Mouse (Mus musculus): ENCODE data around the gene Olfr821. TPM values are rescaled to one million over a fixed set of nuclear protein-coding genes. Genes with fewer than 3 reads are reported as not detected.
"Not testable (repeated sequence)": the region's sequence is repeated elsewhere in the genome, so short reads cannot be mapped to it uniquely, and the experiment has no call there.

The Olfr821 gene
- total RNA-seq (2015; ENCODE audit: low replicate concordance), result not detected in 2 replicates
- not detected in 2 replicates for total RNA-seq (2017; ENCODE audit: low replicate concordance)

DNA sequence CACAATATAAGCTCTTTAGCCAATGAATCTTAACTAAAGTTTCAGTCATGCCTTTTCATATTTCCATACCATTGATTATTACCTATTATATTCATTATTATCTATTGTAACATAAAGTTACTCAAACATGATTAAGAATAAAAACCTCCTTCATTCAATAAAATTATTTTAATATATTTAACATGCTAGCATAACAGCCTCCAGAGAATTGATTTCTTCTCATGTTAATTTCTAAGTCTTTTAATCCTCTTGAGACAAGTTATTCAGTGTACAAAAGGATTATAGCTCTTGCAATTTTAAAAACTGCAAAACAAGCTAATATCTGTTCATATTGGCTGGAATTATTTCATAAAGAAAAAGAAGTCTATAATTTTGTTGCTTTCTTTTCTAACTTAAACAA, at the start of gene Olfr821:
Gene Olfr821, plus strand, starts transcription at position 301 of the 400 bp plus-strand sequence.
- no peak for ATAC-seq (replicated peaks; ENCODE audit: low FRiP score, poor library complexity, severe bottlenecking)

GRCm38 (mm10) chr10:129981867-129982266, 48.3 kb upstream of the Olfr821 start:
- 0 out of 2 replicates have a peak, but pooled peaks have one; percentile 34 for ATAC-seq (replicated peaks; ENCODE audit: low FRiP score, poor library complexity, severe bottlenecking)

DNA sequence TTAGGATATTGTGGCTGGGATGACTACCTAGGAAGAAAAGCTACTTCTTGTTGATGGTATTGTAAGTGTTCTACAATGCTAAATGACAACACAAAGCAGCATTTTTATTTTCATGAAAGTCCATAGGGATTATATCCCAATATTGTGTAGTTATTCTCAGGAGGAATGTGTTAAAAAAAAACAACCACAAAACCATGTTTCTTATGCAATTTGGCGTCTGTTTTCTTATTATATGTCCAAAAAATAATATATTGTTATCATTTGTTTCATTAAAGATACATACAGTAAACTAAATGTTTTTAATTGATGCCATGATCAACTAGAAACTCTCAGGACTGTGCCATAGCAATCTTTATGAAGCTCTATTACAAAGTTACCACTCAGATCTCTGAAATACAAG, 45.2 kb upstream of the Olfr821 start, which contains the start of gene Gm10310:
Gene Gm10310, minus strand, starts transcription at position 101 of the 400 bp plus-strand sequence.
- not testable (repeated sequence) for ATAC-seq (replicated peaks; ENCODE audit: low FRiP score, poor library complexity, severe bottlenecking)

- not testable (repeated sequence) for ATAC-seq (replicated peaks; ENCODE audit: low FRiP score, poor library complexity, severe bottlenecking)
Observed at GRCm38 (mm10) chr10:130004104-130004503, 26.0 kb upstream of the Olfr821 start.

DNA sequence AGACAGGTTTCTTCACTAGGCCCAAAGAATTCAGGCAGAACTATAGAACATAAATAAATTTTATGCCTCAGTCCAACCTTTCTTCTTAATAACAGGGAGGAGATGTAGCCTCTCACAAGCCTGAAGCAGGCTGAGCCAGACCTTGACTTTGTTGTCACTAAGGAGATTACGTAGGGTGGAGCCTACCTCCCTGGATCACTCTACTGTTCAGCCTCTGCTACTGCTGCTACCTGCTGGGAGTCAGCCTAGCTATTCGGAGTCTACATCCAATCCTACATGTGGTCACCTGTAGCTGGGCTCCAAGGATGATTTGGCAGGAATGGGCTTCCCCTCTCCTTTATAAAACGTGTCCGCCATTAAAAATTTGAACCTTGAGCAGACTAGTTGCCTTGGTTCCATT, 24.8 kb upstream of the Olfr821 start:
- ATAC-seq (replicated peaks; ENCODE audit: low FRiP score, poor library complexity, severe bottlenecking), result not testable (repeated sequence)

DNA sequence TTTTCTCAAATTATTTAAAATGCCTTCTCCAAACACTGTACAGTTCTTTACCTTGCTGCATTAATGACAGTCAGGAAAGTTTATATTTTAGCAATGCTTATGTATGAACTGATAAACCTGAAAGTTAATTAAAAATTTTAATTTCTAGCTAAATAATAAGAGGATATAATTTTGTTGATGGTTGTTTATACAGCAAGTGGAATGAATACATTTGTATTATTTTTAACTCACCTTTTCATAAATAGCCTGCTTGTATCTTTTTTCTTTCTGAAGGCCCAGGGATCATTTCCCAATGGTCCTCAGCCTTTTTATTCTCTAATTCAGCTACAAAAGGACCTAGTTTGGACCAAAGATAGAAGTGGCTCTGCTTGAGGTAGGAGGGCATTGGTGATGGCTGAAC, 17.8 kb upstream of the Olfr821 start, which contains the start of gene Olfr820:
Gene Olfr820, plus strand, starts transcription at position 301 of the 400 bp plus-strand sequence.
- no peak for ATAC-seq (replicated peaks; ENCODE audit: low FRiP score, poor library complexity, severe bottlenecking)

DNA sequence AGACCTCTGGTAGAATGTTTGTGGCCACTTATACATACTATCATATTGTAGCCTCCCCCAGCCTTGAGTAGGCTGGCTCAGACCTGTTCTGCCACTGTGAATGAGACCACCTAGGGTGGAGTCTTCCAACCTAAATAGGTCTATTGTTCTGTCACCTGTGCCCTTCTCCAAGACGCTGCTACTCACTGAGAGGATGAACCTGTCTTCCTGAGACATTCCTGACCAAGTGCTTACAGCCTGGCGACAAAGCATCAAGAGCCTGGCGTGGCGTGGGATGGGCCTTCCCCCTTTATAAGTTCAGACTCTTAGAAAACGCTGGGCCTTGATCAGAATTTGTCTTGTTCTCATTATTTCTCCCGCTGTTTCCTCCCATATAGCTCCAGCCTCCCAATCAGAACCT, 6.9 kb downstream of the Olfr821 start:
- ATAC-seq (replicated peaks; ENCODE audit: low FRiP score, poor library complexity, severe bottlenecking), result no peak

GRCm38 (mm10) chr10:130070910-130071309, 40.8 kb downstream of the Olfr821 start, which contains the start of gene Olfr822:
TSS of gene Olfr822 (plus strand) at chr10:130071210.
- no peak for ATAC-seq (replicated peaks; ENCODE audit: low FRiP score, poor library complexity, severe bottlenecking)

Other genes starting within 250 kb of the Olfr821 start
- not detected in 2 replicates for gene Olfr810, start 235.4 kb upstream of the Olfr821 start, total RNA-seq (2015; ENCODE audit: low replicate concordance)
- not detected in 2 replicates for gene Olfr810, start 235.4 kb upstream of the Olfr821 start, total RNA-seq (2017; ENCODE audit: low replicate concordance)
- not detected in 2 replicates for gene Olfr811, start 226.0 kb upstream of the Olfr821 start, total RNA-seq (2015; ENCODE audit: low replicate concordance)
- gene Olfr811, start 226.0 kb upstream of the Olfr821 start, total RNA-seq (2017; ENCODE audit: low replicate concordance), result not detected in 2 replicates
- not detected in 2 replicates for gene Olfr812, start 184.3 kb upstream of the Olfr821 start, total RNA-seq (2015; ENCODE audit: low replicate concordance)
- not detected in 2 replicates for gene Olfr812, start 184.3 kb upstream of the Olfr821 start, total RNA-seq (2017; ENCODE audit: low replicate concordance)
- not detected in 2 replicates for gene Olfr813, start 175.0 kb upstream of the Olfr821 start, total RNA-seq (2015; ENCODE audit: low replicate concordance)
- not detected in 2 replicates for gene Olfr813, start 175.0 kb upstream of the Olfr821 start, total RNA-seq (2017; ENCODE audit: low replicate concordance)
- gene Olfr814, start 150.5 kb upstream of the Olfr821 start, total RNA-seq (2015; ENCODE audit: low replicate concordance), result not detected in 2 replicates
- gene Olfr814, start 150.5 kb upstream of the Olfr821 start, total RNA-seq (2017; ENCODE audit: low replicate concordance), result not detected in 2 replicates
- not detected in 2 replicates for gene Olfr815, start 124.5 kb upstream of the Olfr821 start, total RNA-seq (2015; ENCODE audit: low replicate concordance)
- gene Olfr815, start 124.5 kb upstream of the Olfr821 start, total RNA-seq (2017; ENCODE audit: low replicate concordance), result not detected in 2 replicates
- not detected in 2 replicates for gene Olfr816, start 114.8 kb upstream of the Olfr821 start, total RNA-seq (2015; ENCODE audit: low replicate concordance)
- not detected in 2 replicates for gene Olfr816, start 114.8 kb upstream of the Olfr821 start, total RNA-seq (2017; ENCODE audit: low replicate concordance)
- gene Olfr818, start 81.2 kb upstream of the Olfr821 start, total RNA-seq (2015; ENCODE audit: low replicate concordance), result not detected in 2 replicates
- gene Olfr818, start 81.2 kb upstream of the Olfr821 start, total RNA-seq (2017; ENCODE audit: low replicate concordance), result not detected in 2 replicates
- gene Olfr819, start 63.1 kb upstream of the Olfr821 start, total RNA-seq (2015; ENCODE audit: low replicate concordance), result not detected in 2 replicates
- gene Olfr819, start 63.1 kb upstream of the Olfr821 start, total RNA-seq (2017; ENCODE audit: low replicate concordance), result not detected in 2 replicates
- gene Olfr247, start 54.2 kb upstream of the Olfr821 start, total RNA-seq (2015; ENCODE audit: low replicate concordance), result not detected in 2 replicates
- gene Olfr247, start 54.2 kb upstream of the Olfr821 start, total RNA-seq (2017; ENCODE audit: low replicate concordance), result not detected in 2 replicates
- gene Gm10310, start 45.3 kb upstream of the Olfr821 start, total RNA-seq (2015; ENCODE audit: low replicate concordance), result not detected in 2 replicates
- not detected in 2 replicates for gene Gm10310, start 45.3 kb upstream of the Olfr821 start, total RNA-seq (2017; ENCODE audit: low replicate concordance)
- not detected in 2 replicates for gene Olfr820, start 17.7 kb upstream of the Olfr821 start, total RNA-seq (2015; ENCODE audit: low replicate concordance)
- not detected in 2 replicates for gene Olfr820, start 17.7 kb upstream of the Olfr821 start, total RNA-seq (2017; ENCODE audit: low replicate concordance)
- gene Olfr822, start 40.9 kb downstream of the Olfr821 start, total RNA-seq (2015; ENCODE audit: low replicate concordance), result not detected in 2 replicates
- gene Olfr822, start 40.9 kb downstream of the Olfr821 start, total RNA-seq (2017; ENCODE audit: low replicate concordance), result not detected in 2 replicates
- not detected in 2 replicates for gene Olfr823, start 85.0 kb downstream of the Olfr821 start, total RNA-seq (2015; ENCODE audit: low replicate concordance)
- gene Olfr823, start 85.0 kb downstream of the Olfr821 start, total RNA-seq (2017; ENCODE audit: low replicate concordance), result not detected in 2 replicates
- not detected in 2 replicates for gene Olfr824, start 99.7 kb downstream of the Olfr821 start, total RNA-seq (2015; ENCODE audit: low replicate concordance)
- gene Olfr824, start 99.7 kb downstream of the Olfr821 start, total RNA-seq (2017; ENCODE audit: low replicate concordance), result not detected in 2 replicates
- not detected in 2 replicates for gene Olfr825, start 136.4 kb downstream of the Olfr821 start, total RNA-seq (2015; ENCODE audit: low replicate concordance)
- not detected in 2 replicates for gene Olfr825, start 136.4 kb downstream of the Olfr821 start, total RNA-seq (2017; ENCODE audit: low replicate concordance)
- not detected in 2 replicates for gene Olfr826, start 153.8 kb downstream of the Olfr821 start, total RNA-seq (2015; ENCODE audit: low replicate concordance)
- not detected in 2 replicates for gene Olfr826, start 153.8 kb downstream of the Olfr821 start, total RNA-seq (2017; ENCODE audit: low replicate concordance)
- not detected in 2 replicates for gene Olfr827, start 184.1 kb downstream of the Olfr821 start, total RNA-seq (2015; ENCODE audit: low replicate concordance)
- not detected in 2 replicates for gene Olfr827, start 184.1 kb downstream of the Olfr821 start, total RNA-seq (2017; ENCODE audit: low replicate concordance)
- gene Neurod4, start 249.9 kb downstream of the Olfr821 start, total RNA-seq (2015; ENCODE audit: low replicate concordance), result not detected in 2 replicates
- gene Neurod4, start 249.9 kb downstream of the Olfr821 start, total RNA-seq (2017; ENCODE audit: low replicate concordance), result not detected in 2 replicates